Mouse (Mus musculus): ENCODE results near the gene Gm20715.
"Not testable (repeated sequence)": the region's sequence is repeated elsewhere in the genome, so short reads cannot be mapped to it uniquely, and the experiment has no call there.

Gene Gm20715

DNA sequence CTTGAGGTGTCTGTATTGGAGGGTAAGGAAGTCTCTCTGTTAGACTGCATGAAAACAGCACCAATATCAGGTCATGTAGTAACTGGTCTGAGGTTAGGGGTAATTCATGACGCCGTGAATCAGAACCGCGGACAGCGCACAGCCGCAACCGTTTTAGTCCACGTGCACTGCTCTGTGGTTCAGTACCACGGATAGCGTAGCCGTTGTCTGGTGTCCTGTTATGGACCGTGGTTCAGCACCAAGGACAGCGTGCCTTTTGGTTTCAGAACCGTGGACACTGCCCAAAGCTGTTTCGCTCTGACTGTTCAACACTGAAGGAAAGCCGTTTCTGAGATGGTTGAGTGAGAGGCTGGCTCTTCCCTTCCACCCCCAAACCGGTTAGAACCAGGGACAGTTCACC is at the start of gene Gm20715:
Gm20715 (plus strand) TSS at position 235 of the 400 bp plus-strand sequence.
- peak; percentile 62 for DNase-seq (ENCODE audit: low spot score)

DNA sequence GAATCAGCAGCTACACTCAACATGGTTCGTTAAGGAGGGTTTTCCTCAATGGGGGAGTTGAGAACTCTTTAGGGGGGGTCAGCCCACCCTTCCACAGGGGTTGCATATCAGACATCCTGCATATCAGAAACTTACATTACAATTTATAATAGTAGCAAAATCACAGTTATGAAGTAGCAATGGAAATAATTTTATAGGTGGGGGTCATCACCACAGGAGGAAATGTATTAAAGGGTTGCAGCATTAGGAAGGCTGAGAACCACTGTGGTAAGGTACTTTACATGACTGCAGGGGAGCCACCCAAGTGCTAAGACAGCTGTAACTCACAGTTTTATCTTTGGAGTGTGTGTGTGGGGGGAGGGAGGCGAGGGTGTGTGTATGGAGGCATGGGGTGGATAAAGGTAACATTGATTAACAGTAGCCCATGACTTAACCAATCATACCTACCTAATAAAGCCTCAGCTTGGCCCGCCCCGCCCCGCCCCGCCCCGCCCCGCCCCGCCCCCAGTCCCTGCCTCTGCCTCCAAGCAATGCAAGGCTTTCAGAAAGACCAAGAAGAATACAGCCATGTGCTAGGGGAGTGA is 49.5 kb upstream of the Gm20715 start:
- no peak for DNase-seq (ENCODE audit: low spot score)

DNA sequence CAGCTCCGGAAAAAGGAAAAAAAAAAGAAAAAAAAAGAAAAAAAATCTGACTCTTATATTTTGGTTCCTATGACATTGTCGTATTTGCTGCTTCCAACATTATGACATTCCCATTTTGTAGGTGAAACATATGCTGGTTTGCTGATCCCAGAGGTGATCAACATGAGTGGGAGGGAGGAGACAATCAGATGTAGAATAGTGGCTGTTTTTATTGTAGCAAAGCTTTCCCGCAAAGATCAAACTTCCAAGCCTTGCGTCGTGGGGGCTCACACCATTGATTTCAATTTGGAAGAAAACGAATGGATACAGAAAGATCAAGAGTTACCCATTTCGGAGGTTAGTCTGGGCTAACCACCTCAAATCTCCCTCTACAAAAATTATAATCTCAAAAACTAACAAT is 48.3 kb upstream of the Gm20715 start:
- DNase-seq (ENCODE audit: low spot score), result no peak

DNA sequence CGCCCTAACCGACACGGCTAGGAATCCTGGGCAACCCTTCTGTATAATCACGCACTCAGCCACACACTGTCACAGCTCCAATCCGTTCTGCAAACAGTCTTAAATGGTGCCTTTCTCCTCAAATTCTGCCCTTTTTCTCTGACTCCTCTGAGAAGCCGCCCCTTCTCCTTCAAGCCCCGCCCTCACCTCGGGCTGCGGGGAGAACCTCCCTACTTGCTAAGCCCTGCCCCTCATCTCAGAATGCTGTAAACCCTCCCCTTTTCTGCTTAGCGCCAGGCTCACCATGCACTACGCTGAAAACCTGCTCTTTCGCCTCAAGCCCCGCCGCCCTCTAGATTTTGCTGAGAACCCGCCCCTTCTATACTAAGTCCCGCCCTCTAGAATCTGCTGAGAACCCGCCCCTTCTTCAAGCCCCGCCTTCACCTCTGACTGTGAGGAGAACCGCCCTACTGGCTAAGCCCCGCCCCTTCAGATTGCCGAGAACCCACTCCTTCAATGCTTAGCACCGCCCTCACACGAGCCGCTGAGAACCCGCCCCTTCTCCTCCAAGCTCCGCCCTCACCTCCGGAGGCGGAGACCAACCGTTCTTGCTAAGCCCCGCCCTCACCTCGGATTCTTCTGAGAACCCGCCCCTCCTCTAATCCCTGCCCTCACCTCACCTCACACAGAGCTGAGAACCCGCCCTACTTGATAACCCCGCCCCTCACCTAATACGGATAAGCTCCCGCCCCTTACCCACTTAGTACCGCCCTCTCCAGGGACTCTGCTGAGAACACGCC is 47.6 kb upstream of the Gm20715 start:
- peak; percentile 94 for DNase-seq (ENCODE audit: low spot score)

DNA sequence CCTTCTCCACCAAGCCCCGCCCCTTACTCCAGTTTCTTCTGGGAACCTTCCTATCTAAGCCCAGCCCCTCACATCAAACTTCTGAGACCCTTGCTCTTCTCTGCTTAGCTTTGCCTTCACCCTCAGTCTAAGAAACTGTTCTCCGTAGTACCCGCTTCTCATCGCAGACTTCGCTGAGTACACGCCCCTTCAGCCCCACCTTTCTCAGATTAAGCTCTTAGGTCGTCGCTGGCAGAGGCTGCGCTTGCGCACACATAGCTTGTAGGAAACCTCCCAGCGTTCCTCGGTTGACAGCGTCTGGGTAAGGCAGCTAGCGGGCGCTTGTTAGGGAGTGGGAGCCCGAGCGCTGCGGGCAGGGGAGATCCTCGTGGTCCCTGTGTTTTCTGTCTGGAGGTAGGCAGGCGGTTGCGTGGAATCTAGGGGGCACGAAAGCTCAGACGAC is 47.0 kb upstream of the Gm20715 start, which contains the start of gene Zfp78:
Zfp78 (plus strand) TSS at position 234 of the 442 bp plus-strand sequence.
- no peak for DNase-seq (ENCODE audit: low spot score)

DNA sequence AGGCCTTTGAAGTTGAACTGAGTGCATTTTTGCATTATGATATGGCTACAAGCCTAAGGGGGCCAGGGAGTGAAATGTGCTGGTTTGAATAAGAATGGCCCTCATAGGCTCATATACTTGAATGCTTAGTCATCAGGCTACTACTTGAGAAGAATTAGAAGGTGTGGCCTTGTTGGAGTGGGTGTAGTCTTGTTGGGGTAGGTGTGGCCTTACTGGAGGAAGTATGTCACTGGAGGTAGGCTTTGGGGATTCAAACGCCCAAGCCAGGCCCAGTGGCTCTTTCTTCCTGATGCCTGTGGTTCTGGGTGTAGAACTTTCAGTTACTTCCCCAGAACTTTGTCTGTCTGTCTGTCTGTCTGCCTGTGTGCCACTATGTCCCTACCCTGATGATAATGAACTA is 45.3 kb upstream of the Gm20715 start:
- no peak for DNase-seq (ENCODE audit: low spot score)

DNA sequence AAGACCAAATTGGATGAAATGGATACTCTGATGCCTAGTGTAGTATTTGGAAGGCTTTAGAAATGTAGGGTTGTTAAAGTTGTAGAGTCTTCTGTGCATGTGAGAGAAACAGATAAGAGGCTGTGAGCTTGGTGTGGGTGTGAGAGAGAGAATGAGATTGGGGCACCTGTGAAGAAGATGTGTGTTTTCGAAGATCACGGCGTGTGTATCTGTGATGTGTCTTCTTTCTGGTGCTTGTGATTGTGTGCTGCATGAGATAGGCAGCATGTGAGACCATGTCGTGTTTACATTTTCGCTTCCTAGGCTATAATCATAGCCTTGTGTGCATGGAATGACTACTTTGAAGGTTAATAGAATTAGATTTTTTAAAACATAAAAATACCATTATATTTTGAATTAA is 42.9 kb upstream of the Gm20715 start:
- DNase-seq (ENCODE audit: low spot score), result no peak

DNA sequence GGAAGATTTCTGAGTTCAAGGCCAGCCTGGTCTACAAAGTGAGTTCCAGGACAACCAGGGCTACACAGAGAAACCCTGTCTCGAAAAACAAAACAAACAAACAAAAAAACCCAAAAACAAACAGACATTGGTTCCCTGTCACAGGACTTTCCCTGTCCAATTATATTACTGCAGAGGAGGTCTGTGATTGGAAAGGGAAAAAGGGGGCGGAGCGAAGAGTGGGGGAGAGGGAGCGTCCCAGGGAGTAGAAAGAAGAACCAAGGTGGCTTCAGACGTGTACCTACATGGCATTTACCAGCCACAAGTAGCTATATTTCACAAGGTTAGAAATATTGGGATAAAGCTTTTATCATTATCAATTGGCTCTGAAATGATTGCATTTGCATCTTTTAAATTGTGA is 41.9 kb upstream of the Gm20715 start:
- DNase-seq (ENCODE audit: low spot score), result not testable (repeated sequence)

DNA sequence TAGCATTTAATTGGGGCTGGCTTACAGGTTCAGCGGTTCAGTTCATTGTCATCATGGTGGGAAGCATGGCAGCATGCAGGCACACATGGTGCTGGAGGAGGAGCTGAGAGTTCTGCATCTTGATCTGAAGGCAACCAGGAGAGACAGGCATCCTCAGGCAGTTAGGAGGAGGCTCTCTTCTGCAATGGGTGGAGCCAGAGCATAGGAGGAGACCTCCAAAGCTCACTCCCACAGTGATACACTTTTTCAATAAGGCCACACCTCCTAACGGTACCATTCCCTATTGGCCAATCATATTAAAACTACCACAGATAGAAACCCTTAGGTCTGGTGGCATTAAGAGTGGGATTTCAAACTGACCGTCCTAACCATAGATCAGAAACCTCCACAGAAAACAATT is 40.6 kb upstream of the Gm20715 start:
- no peak for DNase-seq (ENCODE audit: low spot score)

DNA sequence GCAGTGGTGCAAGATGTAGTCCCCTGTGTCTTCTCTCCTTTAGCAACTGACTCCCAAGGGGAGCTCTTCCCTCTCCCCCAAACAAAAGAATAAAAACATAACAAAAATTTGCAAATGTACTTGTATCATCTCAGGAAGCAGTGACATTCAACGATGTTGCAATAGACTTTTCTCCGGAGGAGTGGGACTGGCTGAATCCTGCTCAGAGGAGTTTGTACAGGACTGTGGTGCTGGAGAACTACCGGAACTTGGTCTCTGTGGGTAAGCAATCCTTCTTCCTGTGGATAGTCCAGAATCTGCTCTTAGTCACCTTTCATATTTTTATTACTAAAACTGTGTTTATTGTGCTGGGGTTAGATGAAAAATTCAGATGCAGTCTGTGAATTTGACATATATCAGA is 37.1 kb upstream of the Gm20715 start:
- no peak for DNase-seq (ENCODE audit: low spot score)

DNA sequence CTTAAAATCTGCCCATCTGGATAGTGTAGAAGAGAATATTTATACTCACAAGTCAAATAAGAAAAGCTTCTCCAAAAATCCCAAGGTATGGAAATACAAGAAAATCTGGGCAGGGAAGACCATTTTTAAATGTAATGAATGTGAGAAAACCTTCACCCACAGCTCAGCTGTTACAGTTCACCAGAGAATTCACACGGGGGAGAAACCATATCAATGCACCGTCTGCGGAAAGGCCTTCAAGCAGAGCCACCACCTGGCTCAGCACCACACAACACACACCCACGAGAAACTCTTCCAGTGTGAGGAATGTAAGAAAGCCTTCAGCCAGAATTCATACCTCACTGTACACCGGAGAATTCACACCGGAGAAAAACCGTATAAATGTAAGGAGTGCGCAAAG is 31.6 kb upstream of the Gm20715 start:
- no peak for DNase-seq (ENCODE audit: low spot score)

DNA sequence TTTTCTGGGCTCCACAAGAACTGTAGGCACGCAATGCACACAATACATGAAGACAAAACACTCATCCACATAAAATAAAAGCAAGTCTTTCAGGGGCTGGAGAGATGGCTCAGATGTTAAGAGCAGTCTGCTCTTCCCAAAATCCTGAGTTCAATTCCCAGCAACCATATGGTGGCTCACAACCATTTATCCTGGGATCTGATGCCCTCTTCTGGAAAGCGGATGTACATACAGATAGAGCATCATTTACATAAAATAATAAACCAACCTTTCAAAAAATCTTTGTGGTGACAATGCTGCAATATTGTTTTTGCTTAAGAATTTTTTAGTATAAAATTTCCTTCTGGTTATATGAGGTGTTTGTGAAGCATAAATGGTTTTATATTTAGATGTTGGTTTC is 28.6 kb upstream of the Gm20715 start:
- no peak for DNase-seq (ENCODE audit: low spot score)

DNA sequence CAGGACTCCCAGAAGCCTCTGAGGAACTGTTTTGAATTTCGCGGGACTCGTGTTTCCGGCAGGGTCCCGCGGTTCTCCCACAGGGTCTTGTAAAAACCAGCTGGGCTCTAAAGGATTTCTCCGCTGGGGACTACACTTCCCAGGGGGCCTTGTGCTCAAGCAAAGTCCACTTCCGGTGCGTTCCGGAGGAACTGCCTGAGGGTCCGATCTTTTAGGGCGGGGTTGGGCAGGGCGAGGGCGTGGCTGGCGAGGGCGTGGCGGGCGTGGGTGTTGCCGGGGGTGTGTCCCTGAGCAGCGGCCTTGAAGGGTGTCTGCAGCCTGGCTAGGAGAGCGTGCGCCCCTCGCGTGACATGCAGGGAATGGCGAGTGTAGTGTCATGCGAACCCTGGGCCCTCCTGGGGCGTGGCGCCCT is 27.0 kb upstream of the Gm20715 start, which contains the start of gene Zfp28:
Zfp28 (plus strand) TSS at position 252 of the 412 bp plus-strand sequence.
- DNase-seq (ENCODE audit: low spot score), result peak; percentile 71

DNA sequence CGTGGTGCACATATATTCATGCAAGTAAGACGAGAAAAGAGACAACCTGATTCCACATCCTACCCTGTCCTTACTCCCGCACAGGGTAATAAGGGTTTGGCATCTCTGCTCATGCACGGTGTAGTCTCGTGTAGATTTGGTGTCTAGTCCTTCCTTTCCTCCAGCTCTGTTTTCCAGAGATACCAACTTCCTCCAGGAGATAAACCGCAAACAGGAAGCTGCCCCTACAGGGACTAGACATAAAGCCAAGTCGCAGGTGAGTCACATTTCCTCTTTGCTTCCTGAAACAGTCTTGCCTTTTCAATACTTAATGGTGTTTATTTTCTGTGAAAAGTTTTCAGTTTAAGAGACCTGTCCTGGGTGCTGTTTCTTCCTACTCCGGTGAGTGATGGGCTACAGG is 26.1 kb upstream of the Gm20715 start:
- no peak for DNase-seq (ENCODE audit: low spot score)

DNA sequence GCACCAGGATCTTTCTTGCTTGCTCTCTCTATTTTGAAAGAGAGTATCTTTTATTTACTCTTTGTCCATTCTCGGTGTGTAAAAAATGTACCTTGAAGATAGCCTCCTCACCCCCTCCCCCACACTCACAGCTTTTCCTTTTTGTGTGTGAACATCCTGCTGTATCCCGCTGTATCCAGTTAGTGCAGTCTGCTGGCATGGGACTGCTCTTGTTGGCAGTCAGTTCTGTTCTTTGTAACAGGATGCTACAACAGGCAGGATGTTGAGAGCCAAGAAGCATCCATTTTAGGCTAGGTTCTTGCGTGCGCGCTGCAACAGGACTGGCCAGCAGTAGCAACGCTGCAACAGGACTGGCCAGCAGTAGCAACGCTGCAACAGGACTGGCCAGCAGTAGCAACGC is 23.1 kb upstream of the Gm20715 start:
- no peak for DNase-seq (ENCODE audit: low spot score)

DNA sequence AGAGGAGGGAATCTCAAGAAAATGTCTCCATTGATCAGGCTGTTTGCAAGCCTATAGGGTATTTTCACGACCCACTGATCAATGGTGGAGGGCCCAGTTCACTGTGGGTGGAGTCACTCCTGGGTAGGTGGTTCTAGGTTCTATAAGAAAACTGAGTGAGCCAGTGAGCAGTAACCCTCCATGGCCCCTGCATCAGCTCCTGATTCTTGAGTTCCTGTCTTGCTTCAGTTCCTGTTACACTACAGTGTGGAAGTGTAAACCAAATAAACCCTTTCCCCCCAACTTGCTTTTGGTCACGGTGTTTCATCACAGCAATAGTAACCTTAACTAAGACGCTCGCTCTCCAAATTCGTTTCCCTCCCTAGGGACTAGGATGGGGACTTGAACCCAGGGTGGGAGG is 21.1 kb upstream of the Gm20715 start:
- DNase-seq (ENCODE audit: low spot score), result no peak

DNA sequence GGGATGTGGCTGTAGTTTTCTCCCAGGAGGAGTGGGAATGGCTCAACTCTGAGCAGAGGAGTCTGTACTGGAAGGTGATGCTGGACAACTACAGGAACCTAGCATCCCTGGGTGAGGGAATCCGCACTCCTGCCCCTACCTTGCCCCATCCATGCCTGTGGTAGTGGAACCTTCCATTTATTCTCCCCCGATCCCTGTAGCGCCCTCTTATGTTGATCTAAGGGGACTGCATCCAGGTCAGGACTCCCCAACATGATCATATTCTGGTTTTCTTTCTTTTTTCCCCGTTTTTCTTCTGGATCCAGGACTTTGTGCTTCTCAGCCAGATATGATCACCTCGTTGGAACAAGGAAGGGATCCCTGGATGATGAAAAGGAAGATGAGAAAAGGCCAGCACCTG is 20.6 kb upstream of the Gm20715 start:
- DNase-seq (ENCODE audit: low spot score), result no peak

DNA sequence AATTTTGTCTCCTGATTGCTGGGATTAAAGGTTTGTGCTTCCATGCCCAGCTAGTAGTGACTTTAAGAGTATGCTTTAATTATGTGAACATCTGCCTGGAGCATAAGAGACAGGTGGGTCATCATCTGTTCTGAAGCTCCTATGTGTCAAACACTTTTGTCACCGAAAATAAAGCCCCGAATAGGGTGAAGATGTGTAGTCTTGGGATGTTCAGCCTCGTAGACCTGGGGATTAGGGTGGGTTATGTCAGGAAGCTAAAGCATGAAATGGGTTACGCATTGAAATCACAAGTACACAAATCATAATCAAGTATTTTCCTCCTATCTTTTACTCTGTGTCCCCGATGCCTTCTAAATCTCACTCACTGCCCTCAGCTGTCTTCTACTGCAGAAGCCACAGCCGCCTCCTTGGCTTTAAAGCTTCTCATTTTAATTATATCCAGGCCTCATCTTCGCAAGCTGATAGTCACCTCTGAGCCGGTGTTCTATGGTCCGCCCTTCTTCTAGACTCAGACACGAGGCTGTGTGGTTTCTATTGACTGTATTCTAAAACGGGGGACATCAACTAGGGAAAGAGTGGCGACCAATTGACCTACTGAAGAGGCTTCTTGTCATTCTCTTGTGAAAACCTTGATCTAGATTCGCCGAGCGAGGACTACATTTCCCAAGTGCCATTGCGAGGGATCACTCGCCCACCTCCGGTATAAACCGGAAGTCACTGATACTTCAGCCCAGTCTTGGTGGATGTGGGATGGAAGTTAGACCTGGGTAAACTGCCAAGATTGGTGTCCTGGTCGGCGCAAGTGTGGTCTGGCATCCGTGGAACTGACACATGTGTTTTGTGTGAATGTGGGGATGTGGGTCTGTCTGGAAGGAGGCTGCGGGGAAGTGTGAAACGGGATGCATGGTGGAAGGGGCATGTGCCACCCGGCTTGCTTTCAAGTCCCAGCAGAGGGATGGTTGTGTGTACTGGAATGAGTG is 11.8 kb upstream of the Gm20715 start, which contains the start of gene Smim17:
Smim17 (plus strand) TSS at position 720 of the 980 bp plus-strand sequence.
- peak; percentile 70 for DNase-seq (ENCODE audit: low spot score)

DNA sequence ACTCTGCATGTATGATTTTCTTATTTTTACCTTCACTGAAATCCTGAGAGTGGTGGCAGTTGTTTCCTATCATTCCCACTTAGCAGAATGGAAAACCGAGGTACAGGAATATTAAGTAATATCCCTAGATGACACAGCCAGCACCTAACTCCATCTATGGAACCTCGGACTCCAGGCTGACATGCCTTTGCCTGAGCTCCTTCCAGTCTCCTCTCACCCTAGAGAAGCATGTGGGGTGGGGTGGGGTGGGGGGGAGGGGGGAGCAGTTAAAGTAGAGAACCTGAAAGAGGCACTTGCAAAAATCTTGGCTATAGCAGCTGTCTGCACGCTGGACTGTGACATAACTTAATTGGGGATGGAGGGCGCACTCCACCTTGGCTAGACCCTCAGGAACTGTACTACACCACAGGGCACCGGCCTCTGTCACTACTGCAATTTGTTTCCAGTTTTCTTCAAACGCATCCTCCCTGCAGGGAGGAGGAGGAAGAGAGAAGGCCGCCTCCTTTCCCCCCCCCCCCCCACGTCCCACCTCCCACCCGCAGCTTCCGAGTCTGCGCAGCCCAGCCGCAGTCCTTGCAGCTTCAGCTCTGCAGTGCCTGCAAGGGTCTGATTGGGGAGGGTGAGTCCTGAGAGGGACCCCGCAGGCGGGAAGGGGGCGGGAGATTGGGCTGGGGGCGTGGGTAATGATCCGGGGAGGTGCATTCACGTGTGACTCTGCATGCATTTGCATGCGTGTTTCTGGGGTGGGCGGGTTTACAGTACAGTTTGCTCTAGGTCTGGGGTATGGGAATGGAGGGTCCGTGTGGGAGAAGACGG is 4.8 kb downstream of the Gm20715 start:
- DNase-seq (ENCODE audit: low spot score), result no peak

DNA sequence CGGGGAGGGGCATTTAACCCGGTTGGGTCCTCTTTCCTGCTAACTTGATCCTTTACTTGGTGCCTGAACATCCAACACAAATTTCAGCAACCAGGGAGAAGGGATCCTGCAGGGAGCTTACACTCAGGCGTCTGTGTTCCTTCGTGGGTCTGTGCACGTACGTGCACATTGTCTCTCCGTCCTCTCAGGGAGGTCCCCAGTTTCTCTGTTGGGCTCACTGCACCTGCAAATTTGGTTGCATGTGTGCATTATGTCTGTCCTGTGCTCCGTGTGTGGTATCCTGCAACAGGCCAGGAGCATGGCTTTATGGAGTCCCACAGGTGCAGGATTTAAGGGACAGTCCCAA is 5.3 kb downstream of the Gm20715 start:
- DNase-seq (ENCODE audit: low spot score), result no peak

DNA sequence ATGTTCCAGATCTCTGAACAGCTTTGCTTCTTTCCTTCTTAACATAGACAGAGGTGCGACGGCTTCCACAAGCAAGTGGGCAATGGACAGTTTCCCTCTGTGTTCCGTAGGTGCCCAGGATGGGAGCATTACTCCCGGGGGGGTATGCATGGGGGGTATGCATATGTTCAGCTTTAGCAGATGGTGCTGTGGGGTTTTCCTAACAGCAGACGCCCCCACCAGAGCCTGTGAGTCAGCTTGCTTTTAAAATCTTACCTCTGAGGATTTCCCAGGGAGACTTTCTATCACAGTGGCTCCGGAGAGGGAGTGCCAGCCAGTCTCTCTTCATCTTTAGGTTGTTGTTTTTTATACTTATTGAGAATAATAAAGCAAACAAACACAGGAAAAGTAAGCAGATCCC is 9.8 kb downstream of the Gm20715 start:
- no peak for DNase-seq (ENCODE audit: low spot score)

DNA sequence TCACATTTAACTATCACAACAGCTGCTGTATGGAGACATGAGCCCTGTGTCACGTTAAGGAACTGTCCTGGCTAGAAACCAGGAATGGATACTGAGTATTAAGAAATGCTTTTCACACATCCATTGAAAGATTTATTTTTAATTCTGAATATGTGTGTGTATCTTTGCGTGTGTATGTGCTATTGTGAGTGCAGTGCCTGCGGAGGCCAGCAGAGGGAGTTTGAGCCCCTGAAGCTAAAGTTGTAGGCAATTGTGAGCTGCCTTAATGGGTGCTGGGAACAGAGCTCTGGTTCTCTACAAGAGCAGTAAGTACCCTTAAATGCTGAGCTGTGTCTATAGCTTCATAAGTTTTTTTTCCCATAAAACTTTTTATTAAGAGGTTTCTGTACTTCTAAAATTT is 19.3 kb downstream of the Gm20715 start:
- DNase-seq (ENCODE audit: low spot score), result no peak

Data from layer of hippocampus, adult 9-10 months (tissue).